Mouse (Mus musculus) thymus, adult 2 months (tissue): ENCODE measurements around the gene Lrrc10b.

ENCODE experiments used
- CTCF ChIP-seq: fragments of 200-500 bp; IDR thresholded peaks from 2 replicates; pipeline ENCODE4 v1.5.1; 2012; ENCODE audit warnings: mild to moderate bottlenecking, control low read depth, low read length, moderate library complexity, borderline replicate concordance; ENCODE audit not compliant: control insufficient read depth, poor library complexity, insufficient read depth; ENCODE audit errors: extremely low read depth
- POLR2A ChIP-seq: fragments of 200-500 bp; IDR thresholded peaks from 2 replicates; pipeline ENCODE4 v1.6.1; 2012; ENCODE audit warnings: mild to moderate bottlenecking, low read length, control low read depth, moderate library complexity; ENCODE audit not compliant: control insufficient read depth, poor library complexity, insufficient read depth; ENCODE audit errors: extremely low read depth

GRCm38 (mm10) chr19:10416889-10417288 lies 40.4 kb downstream of the Lrrc10b start:
- TF ChIP-seq CTCF (no peak), POLR2A (no peak)
